Mouse (Mus musculus): ENCODE data around the gene Nlgn2. TPM values are rescaled to one million over a fixed set of nuclear protein-coding genes. Genes with fewer than 3 reads are reported as not detected.

Gene Nlgn2
- 13.3 and 14.0 TPM in 2 replicates for polyA plus RNA-seq (2016; fragmentation: Nextera tagmentation; extraction: Ambion mirVana)

GRCm38 (mm10) chr11:69837604-69837951, at the start of gene Nlgn2:
Nlgn2 (minus strand) TSS chr11:69837784.
- H3K36me3 ChIP-seq (replicated peaks): peaks cover 13% of the 10 kb centered on the region
- no peaks in the 10 kb centered on the region for H3K9me3 ChIP-seq
- peak; percentile 66; the same call in 1 of the 2 replicates for ATAC-seq (ENCODE audit: low FRiP score)
- WGBS: under 1% methylated on average over 30 of the region's 32 CpGs
- H3K27me3 ChIP-seq: peaks cover 7% of the 10 kb centered on the region
- H3K27ac ChIP-seq: peak within 1 kb of the TSS; percentile 96
- peaks cover 46% of the 10 kb centered on the region for H3K4me1 ChIP-seq
- H3K4me2 ChIP-seq: peak within 1 kb of the TSS; percentile 80
- peak within 1 kb of the TSS; percentile 94 for H3K9ac ChIP-seq
- H3K4me3 ChIP-seq (replicated peaks): peak within 1 kb of the TSS; percentile 87

GRCm38 (mm10) chr11:69886907-69887635, 49.5 kb upstream of the Nlgn2 start:
- Histone ChIP-seq H3K4me3 (replicated peaks) (no peak overlapping the region), H3K27me3 (peaks cover 4% of the 10 kb centered on the region), H3K36me3 (replicated peaks) (no peaks in the 10 kb centered on the region), H3K9me3 (no peaks in the 10 kb centered on the region), H3K4me1 (no peaks in the 10 kb centered on the region), H3K4me2 (no peak overlapping the region), H3K9ac (no peak overlapping the region), H3K27ac (no peak overlapping the region)
- no peak for ATAC-seq (ENCODE audit: low FRiP score)
- 82% methylated on average over 8 of the region's 8 CpGs for WGBS

GRCm38 (mm10) chr11:69884663-69885062, 47.1 kb upstream of the Nlgn2 start:
- Histone ChIP-seq H3K4me2 (no peak overlapping the region), H3K27me3 (peaks cover 26% of the 10 kb centered on the region), H3K9ac (no peak overlapping the region), H3K36me3 (replicated peaks) (no peaks in the 10 kb centered on the region), H3K4me1 (peaks cover 23% of the 10 kb centered on the region), H3K9me3 (no peaks in the 10 kb centered on the region), H3K27ac (no peak overlapping the region), H3K4me3 (replicated peaks) (no peak overlapping the region)
- no peak for ATAC-seq (ENCODE audit: low FRiP score)
- WGBS: 83% methylated on average over 8 of the region's 8 CpGs

- H3K4me3 ChIP-seq (replicated peaks): no peak overlapping the region
- H3K36me3 ChIP-seq (replicated peaks): no peaks in the 10 kb centered on the region
- no peak overlapping the region for H3K9ac ChIP-seq
- peaks cover 27% of the 10 kb centered on the region for H3K4me1 ChIP-seq
- no peak overlapping the region for H3K4me2 ChIP-seq
- H3K27me3 ChIP-seq: peaks cover 30% of the 10 kb centered on the region
- H3K9me3 ChIP-seq: no peaks in the 10 kb centered on the region
- WGBS: 90% methylated on average over 9 of the region's 9 CpGs
- ATAC-seq (ENCODE audit: low FRiP score): no peak
- no peak overlapping the region for H3K27ac ChIP-seq
Observed at GRCm38 (mm10) chr11:69884240-69884639, 46.7 kb upstream of the Nlgn2 start.

- Histone ChIP-seq H3K4me3 (replicated peaks) (no peak overlapping the region), H3K9ac (no peak overlapping the region), H3K4me1 (peaks cover 28% of the 10 kb centered on the region), H3K36me3 (replicated peaks) (no peaks in the 10 kb centered on the region), H3K27me3 (peaks cover 31% of the 10 kb centered on the region), H3K4me2 (no peak overlapping the region), H3K27ac (no peak overlapping the region), H3K9me3 (no peaks in the 10 kb centered on the region)
- 93% methylated on average over 8 of the region's 8 CpGs for WGBS
- ATAC-seq (ENCODE audit: low FRiP score): no peak
Observed at GRCm38 (mm10) chr11:69883527-69884151, 46.1 kb upstream of the Nlgn2 start.

- Histone ChIP-seq H3K4me2 (no peak overlapping the region), H3K36me3 (replicated peaks) (no peaks in the 10 kb centered on the region), H3K27me3 (peaks cover 31% of the 10 kb centered on the region), H3K9me3 (no peaks in the 10 kb centered on the region), H3K4me1 (peaks cover 28% of the 10 kb centered on the region), H3K4me3 (replicated peaks) (no peak overlapping the region), H3K27ac (no peak overlapping the region), H3K9ac (no peak overlapping the region)
- WGBS: 63% methylated on average over 4 of the region's 4 CpGs
- no peak for ATAC-seq (ENCODE audit: low FRiP score)
Observed at GRCm38 (mm10) chr11:69883066-69883465, 45.5 kb upstream of the Nlgn2 start.

GRCm38 (mm10) chr11:69881787-69882670, 44.4 kb upstream of the Nlgn2 start:
- WGBS: 55% methylated on average over 21 of the region's 21 CpGs
- Histone ChIP-seq H3K27ac (no peak overlapping the region), H3K9ac (peak overlapping the region; percentile 48; the same call in 1 of the 2 replicates), H3K9me3 (no peaks in the 10 kb centered on the region), H3K4me2 (peak overlapping the region; percentile 69), H3K27me3 (peaks cover 31% of the 10 kb centered on the region), H3K4me1 (peaks cover 34% of the 10 kb centered on the region), H3K36me3 (replicated peaks) (no peaks in the 10 kb centered on the region), H3K4me3 (replicated peaks) (peak overlapping the region; percentile 43)
- no peak for ATAC-seq (ENCODE audit: low FRiP score)

- Histone ChIP-seq H3K4me3 (replicated peaks) (peak within 1 kb of the TSS; percentile 43), H3K27ac (peak within 1 kb of the TSS; percentile 56), H3K36me3 (replicated peaks) (no peaks in the 10 kb centered on the region), H3K4me1 (peaks cover 36% of the 10 kb centered on the region), H3K4me2 (peak within 1 kb of the TSS; percentile 69), H3K27me3 (peaks cover 31% of the 10 kb centered on the region), H3K9ac (peak within 1 kb of the TSS; percentile 48), H3K9me3 (no peaks in the 10 kb centered on the region)
- WGBS: under 1% methylated on average over 46 of the region's 46 CpGs
- ATAC-seq (ENCODE audit: low FRiP score): peak; percentile 69
Observed at GRCm38 (mm10) chr11:69880853-69881603, 43.4 kb upstream of the Nlgn2 start, which contains the start of gene Kctd11. Kctd11 (minus strand) TSS chr11:69881406.

- Histone ChIP-seq H3K27me3 (peaks cover 31% of the 10 kb centered on the region), H3K9ac (peak overlapping the region; percentile 48), H3K36me3 (replicated peaks) (no peaks in the 10 kb centered on the region), H3K4me3 (replicated peaks) (peak overlapping the region; percentile 43), H3K9me3 (no peaks in the 10 kb centered on the region), H3K4me2 (peak overlapping the region; percentile 69), H3K4me1 (peaks cover 36% of the 10 kb centered on the region), H3K27ac (peak overlapping the region; percentile 56; the same call in 1 of the 2 replicates)
- under 1% methylated on average over 18 of the region's 18 CpGs for WGBS
- peak; percentile 7; the same call in 1 of the 2 replicates for ATAC-seq (ENCODE audit: low FRiP score)
Observed at GRCm38 (mm10) chr11:69880506-69880852, 42.9 kb upstream of the Nlgn2 start.

- Histone ChIP-seq H3K4me3 (replicated peaks) (peak overlapping the region; percentile 8), H3K27ac (no peak overlapping the region), H3K4me1 (peaks cover 36% of the 10 kb centered on the region), H3K4me2 (peak overlapping the region; percentile 69), H3K9me3 (no peaks in the 10 kb centered on the region), H3K9ac (no peak overlapping the region), H3K27me3 (peaks cover 31% of the 10 kb centered on the region), H3K36me3 (replicated peaks) (no peaks in the 10 kb centered on the region)
- 60% methylated on average over 15 of the region's 15 CpGs for WGBS
- ATAC-seq (ENCODE audit: low FRiP score): no peak
Observed at GRCm38 (mm10) chr11:69879711-69880110, 42.1 kb upstream of the Nlgn2 start.

- no peak overlapping the region for H3K9ac ChIP-seq
- no peak for ATAC-seq (ENCODE audit: low FRiP score)
- no peaks in the 10 kb centered on the region for H3K36me3 ChIP-seq (replicated peaks)
- WGBS: 87% methylated on average over 6 of the region's 6 CpGs
- no peaks in the 10 kb centered on the region for H3K9me3 ChIP-seq
- H3K27me3 ChIP-seq: peaks cover 31% of the 10 kb centered on the region
- H3K4me2 ChIP-seq: no peak overlapping the region
- H3K4me1 ChIP-seq: peaks cover 36% of the 10 kb centered on the region
- H3K4me3 ChIP-seq (replicated peaks): no peak overlapping the region
- no peak overlapping the region for H3K27ac ChIP-seq
Observed at GRCm38 (mm10) chr11:69878952-69879351, 41.4 kb upstream of the Nlgn2 start.
